Comparison of ENCODE assay signal across 8 mouse cellular contexts in genomic region chr7:80586681-80587660, GRCm38 (mm10). TPM values are rescaled to one million over a fixed set of nuclear protein-coding genes. Genes with fewer than 3 reads are reported as not detected.
DNase-seq lines count a peak whose midpoint lies in the region; ATAC-seq and TF ChIP-seq lines count a peak whose summit lies in the region.
"Had no signal": no experiment of that assay in that cellular context is flagged by ENCODE, and none has a peak within 500 bp of the region (broad histone marks: within the 10 kb centered on the region; RNA-seq: fewer than 3 reads in every experiment).

No protein-coding gene starts in this region.

- H3K36me3 ChIP-seq in embryonic facial prominence, embryonic 12.5 days = peaks cover 31% of the 10 kb centered on the region
- peaks cover 31% of the 10 kb centered on the region for H3K36me3 ChIP-seq in hindbrain, embryonic 16.5 days (ENCODE audit: control insufficient read depth, insufficient read depth, low read length)
- H3K36me3 ChIP-seq in liver, embryonic 15.5 days (replicated peaks) = peaks cover 19% of the 10 kb centered on the region
- H3K36me3 ChIP-seq in small intestine, adult 2 months (ENCODE audit: control insufficient read depth, insufficient read depth, low read length) = peaks cover 23% of the 10 kb centered on the region

- no peaks in the 10 kb centered on the region for H3K9me3 ChIP-seq in embryonic facial prominence, embryonic 12.5 days
- H3K9me3 ChIP-seq in hindbrain, embryonic 16.5 days (ENCODE audit: control insufficient read depth, low read length) = no peaks in the 10 kb centered on the region
- H3K9me3 ChIP-seq in liver, embryonic 15.5 days (replicated peaks) = no peaks in the 10 kb centered on the region
- H3K9me3 ChIP-seq: megakaryocyte, embryonic 14.5 days had no signal

- TF ChIP-seq POLR2A in small intestine, adult 2 months (IDR thresholded peaks at IDR 0.05; ENCODE audit: low read depth, low read length) = no peak

- peak; percentile 57; the same call in 1 of the 2 replicates for ATAC-seq in embryonic facial prominence, embryonic 12.5 days (ENCODE audit: insufficient number of reproducible peaks, insufficient read depth, low FRiP score, low TSS enrichment)
- ATAC-seq in hindbrain, embryonic 16.5 days = 0 out of 2 replicates have a peak, but pooled peaks have one; percentile 2
- ATAC-seq in liver, embryonic 15.5 days (ENCODE audit: insufficient read depth) = no peak
- ATAC-seq in megakaryocyte progenitor cell, adult 5-6 weeks (replicated peaks; ENCODE audit: poor library complexity) = no peak

- WGBS in embryonic facial prominence, embryonic 12.5 days = 25% methylated on average over 27 of the region's 29 CpGs
- WGBS in hindbrain, embryonic 16.5 days = 33% methylated on average over 28 of the region's 29 CpGs
- 50% methylated on average over 28 of the region's 29 CpGs for WGBS in liver, embryonic 15.5 days (ENCODE audit: insufficient replicate concordance)
- 51% methylated on average over 29 of the region's 29 CpGs for WGBS in small intestine, adult 2 months

- no peak overlapping the region for H3K4me3 ChIP-seq in embryonic facial prominence, embryonic 12.5 days
- H3K4me3 ChIP-seq in hindbrain, embryonic 16.5 days (ENCODE audit: low read length) = no peak overlapping the region
- no peak overlapping the region for H3K4me3 ChIP-seq in liver, embryonic 15.5 days (replicated peaks)
- peak overlapping the region; percentile 16; the same call in 1 of the 2 replicates for H3K4me3 ChIP-seq in small intestine, adult 2 months (ENCODE audit: low read depth, low read length)
- H3K4me3 ChIP-seq: megakaryocyte, embryonic 14.5 days had no signal

- no peak for TF ChIP-seq CTCF in small intestine, adult 2 months (IDR thresholded peaks at IDR 0.05; ENCODE audit: extremely low read depth, insufficient read length, insufficient replicate concordance, low read depth, low read length)

- H3K9ac ChIP-seq in embryonic facial prominence, embryonic 12.5 days = no peak overlapping the region
- H3K9ac ChIP-seq in hindbrain, embryonic 16.5 days (ENCODE audit: low read depth, low read length) = no peak overlapping the region
- H3K9ac ChIP-seq in liver, embryonic 15.5 days = no peak overlapping the region

- H3K27me3 ChIP-seq in embryonic facial prominence, embryonic 12.5 days = 0 out of 2 replicates have a peak, but pooled peaks cover 3% of the 10 kb centered on the region
- H3K27me3 ChIP-seq in hindbrain, embryonic 16.5 days (replicated peaks; ENCODE audit: control insufficient read depth, insufficient read depth, low read length) = no peaks in the 10 kb centered on the region
- peaks cover 4% of the 10 kb centered on the region; the same call in 1 of the 2 replicates for H3K27me3 ChIP-seq in liver, embryonic 15.5 days
- H3K27me3 ChIP-seq in small intestine, adult 2 months (ENCODE audit: control insufficient read depth, insufficient read depth, low read length) = no peaks in the 10 kb centered on the region
- H3K27me3 ChIP-seq: megakaryocyte, embryonic 14.5 days had no signal

- peaks cover 18% of the 10 kb centered on the region for H3K4me1 ChIP-seq in embryonic facial prominence, embryonic 12.5 days
- H3K4me1 ChIP-seq in hindbrain, embryonic 16.5 days (ENCODE audit: control insufficient read depth, insufficient read depth, low read depth, low read length) = peaks cover 6% of the 10 kb centered on the region; the same call in 1 of the 2 replicates
- H3K4me1 ChIP-seq in liver, embryonic 15.5 days (replicated peaks) = peaks cover 15% of the 10 kb centered on the region
- H3K4me1 ChIP-seq in small intestine, adult 2 months (ENCODE audit: control insufficient read depth, insufficient read depth, insufficient read length, low read length) = peaks cover 6% of the 10 kb centered on the region; the same call in 1 of the 2 replicates

- peak; percentile 61 for DNase-seq in cerebellum, adult 9-10 months
- DNase-seq in natural killer cell, adult 2 months (ENCODE audit: low spot score in 2 of 2) = no peak

- no peak overlapping the region for H3K27ac ChIP-seq in embryonic facial prominence, embryonic 12.5 days
- H3K27ac ChIP-seq in hindbrain, embryonic 16.5 days (ENCODE audit: low read depth, low read length) = no peak overlapping the region
- 0 out of 2 replicates have a peak overlapping the region, but pooled peaks have one; percentile 7 for H3K27ac ChIP-seq in liver, embryonic 15.5 days (replicated peaks)
- H3K27ac ChIP-seq in small intestine, adult 2 months (ENCODE audit: insufficient read depth, low read depth, low read length) = no peak overlapping the region; the same call in 1 of the 2 replicates

- peak overlapping the region; percentile 40 for H3K4me2 ChIP-seq in embryonic facial prominence, embryonic 12.5 days (replicated peaks)
- peak overlapping the region; percentile 12; the same call in 1 of the 2 replicates for H3K4me2 ChIP-seq in hindbrain, embryonic 16.5 days (ENCODE audit: low read length)
- H3K4me2 ChIP-seq in liver, embryonic 15.5 days = no peak overlapping the region

RNA-seq across cellular contexts. Expression of gene Blm, which starts 52.1 kb away (rescaled TPM):
- polyA plus RNA-seq in embryonic facial prominence, embryonic 12.5 days (2016; fragmentation: Nextera tagmentation; extraction: Ambion mirVana) = 36.2 and 37.6 TPM in 2 replicates
- 7.3 and 9.6 TPM in 2 replicates for polyA plus RNA-seq in hindbrain, embryonic 16.5 days (2015; fragmentation: Nextera tagmentation; extraction: Ambion mirVana)
- 25.5 and 27.4 TPM in 2 replicates for polyA plus RNA-seq in liver, embryonic 15.5 days (2015; fragmentation: Nextera tagmentation; extraction: Ambion mirVana)
- polyA plus RNA-seq in small intestine, adult 2 months (2012; rRNA removed) = 0.23 and 1.4 TPM in 2 replicates
- total RNA-seq in megakaryocyte progenitor cell, adult 5-6 weeks (2015) = 60.4 and 76.5 TPM in 2 replicates
- total RNA-seq in megakaryocyte progenitor cell, adult 5-6 weeks (2017) = 36.9 and 56.7 TPM in 2 replicates

Comparison
In these comparisons a context has a peak if more than half of its experiments do, and no peak if none do; other contexts are left out.
1. ATAC-seq: peak in embryonic facial prominence, embryonic 12.5 days (single experiment) and hindbrain, embryonic 16.5 days (single experiment); none in liver, embryonic 15.5 days (single experiment) and megakaryocyte progenitor cell, adult 5-6 weeks (single experiment).